Mouse (Mus musculus) heart, postnatal 14 days (tissue): ENCODE results near the gene Rtel1. TPM values are rescaled to one million over a fixed set of nuclear protein-coding genes. Genes with fewer than 3 reads are reported as not detected.

ENCODE experiments used
- DNase-seq, 2 experiments: peaks; one replicate each; pipeline ENCODE4 v3.0.0; 2021 to 2022
- intact Hi-C: fragments of 180-260 bp; cut with DNase I; formaldehyde crosslinking; loops from one replicate; pipeline ENCODE4 v1.15.1; 2025
- total RNA-seq, 2 experiments: library from RNA; stranded (reverse); gene quantifications; 2 replicates each; pipeline ENCODE4 v1.2.3; 2021

Rtel1 gene
- total RNA-seq, 2 experiments from 2014 or later: 15.8 to 18.5 TPM

DNA sequence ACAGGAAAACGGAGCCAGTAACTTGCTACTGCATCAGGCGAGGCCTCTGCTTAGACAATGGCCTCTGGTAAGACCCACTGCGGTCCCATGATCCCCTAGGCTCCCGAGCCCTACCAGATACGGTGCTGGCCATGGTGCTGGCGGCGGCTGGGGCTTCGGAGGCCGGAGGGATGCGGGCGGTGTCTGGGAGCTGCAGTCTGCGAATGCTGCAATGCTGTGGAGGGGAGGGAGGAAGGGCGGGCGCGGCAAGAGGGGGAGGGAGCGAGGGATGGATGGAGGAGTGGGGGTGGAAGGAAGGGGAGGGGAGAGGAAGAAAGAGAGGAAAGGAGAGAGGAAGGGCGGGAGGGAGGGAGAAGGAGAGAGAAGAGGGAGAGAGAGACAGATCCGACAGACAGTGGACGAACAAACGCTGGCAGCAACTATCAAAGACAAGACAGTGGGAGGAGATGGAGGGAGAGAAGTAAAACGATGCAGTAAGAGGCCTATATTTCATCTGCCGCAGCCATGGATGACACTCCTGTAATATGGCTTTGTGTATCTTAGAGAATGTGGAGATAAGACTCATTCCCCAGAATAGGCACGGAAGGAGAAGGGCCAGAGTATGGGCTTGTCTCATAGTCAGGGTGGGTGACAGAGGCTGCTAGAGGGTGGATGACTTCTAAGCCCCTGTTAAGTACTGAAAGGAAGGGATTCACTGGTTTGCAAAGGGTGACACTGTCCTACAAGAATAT, 5.3 kb upstream of the Rtel1 start, which contains the start of gene Stmn3:
Gene Stmn3 (minus strand): TSS at position 421 of the 731 bp plus-strand sequence.
- intact Hi-C loops: no loop called here
- DNase-seq: peak; percentile 61 to 77

DNA sequence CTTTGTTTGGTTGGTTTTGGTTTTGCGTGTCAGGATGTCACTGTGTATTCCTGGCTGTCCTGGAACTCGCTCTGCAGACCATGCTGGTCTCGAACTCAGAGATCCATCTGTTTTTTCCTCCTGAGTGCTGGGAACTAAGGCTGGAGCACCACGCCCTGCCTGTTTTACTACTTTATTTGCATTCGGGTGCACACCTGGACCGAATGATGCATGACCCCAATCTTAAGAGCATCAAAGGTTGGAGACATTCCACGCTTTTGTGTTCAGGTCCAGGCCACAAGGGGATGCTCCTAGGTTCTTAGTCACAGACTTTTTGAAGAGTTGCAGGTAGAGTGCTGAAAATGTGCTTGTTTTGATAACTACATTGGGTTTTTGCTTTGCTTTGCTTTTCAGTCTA, 562 bp downstream of the Rtel1 start:
- intact Hi-C loops: no loop called here
- no peak for DNase-seq

DNA sequence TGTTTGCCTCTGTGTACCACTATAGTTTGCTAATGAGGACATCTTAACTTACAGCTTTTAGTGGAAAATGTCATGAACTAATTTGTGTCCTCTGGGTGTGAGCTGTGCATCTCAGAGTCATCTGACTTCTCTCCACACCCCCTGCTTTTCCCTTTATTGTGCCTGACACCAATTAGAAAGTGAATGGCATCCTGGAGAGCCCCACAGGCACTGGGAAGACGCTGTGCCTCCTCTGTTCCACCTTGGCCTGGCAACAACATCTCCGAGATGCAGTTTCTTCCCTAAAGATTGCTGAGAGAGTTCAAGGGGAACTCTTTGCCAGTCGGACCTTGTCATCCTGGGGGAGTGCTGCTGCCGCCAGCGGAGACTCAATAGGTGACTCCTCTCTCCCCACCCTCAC, 2.6 kb downstream of the Rtel1 start:
- no peak for DNase-seq
- intact Hi-C loops: no loop called here

DNA sequence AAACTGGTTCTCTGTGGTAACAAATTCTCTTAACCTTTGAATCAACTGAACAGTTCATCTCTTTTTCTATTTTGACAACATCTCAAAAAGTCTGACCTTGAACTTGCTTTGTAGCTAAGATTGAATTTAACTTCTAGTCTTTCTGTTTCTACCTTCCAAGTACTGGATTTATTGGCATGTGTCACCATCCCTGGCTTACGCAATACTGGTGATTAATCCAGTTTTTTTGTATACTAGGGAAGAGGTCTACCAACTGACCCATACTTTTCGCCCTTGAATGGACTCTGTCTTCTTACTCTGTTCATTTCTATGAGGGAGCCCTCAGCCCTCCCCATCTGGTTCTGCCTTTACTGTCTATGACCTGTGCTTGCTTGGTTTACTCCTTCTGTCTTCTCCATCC, 6.6 kb downstream of the Rtel1 start:
- intact Hi-C loops: no loop called here
- DNase-seq: no peak

DNA sequence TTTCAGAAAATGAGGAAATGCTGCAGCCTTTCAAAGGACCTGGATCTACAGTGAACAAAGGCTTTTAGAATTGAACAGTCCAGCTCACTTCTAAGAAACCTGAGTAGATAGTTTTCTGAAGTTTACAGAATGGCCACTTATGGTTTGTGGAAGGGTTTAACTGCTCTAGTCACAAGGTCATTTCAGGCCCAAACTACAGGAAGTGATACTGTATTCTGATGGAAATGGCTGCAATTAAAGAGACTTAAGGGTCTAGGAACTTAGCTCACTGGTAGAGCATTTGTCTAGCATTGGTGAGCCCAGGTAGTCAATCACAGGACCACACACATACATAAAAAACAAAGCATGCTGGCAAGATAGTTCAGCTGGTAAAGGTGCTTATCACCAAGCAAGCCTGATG, 13.0 kb downstream of the Rtel1 start:
- no peak for DNase-seq
- intact Hi-C loops: no loop called here

DNA sequence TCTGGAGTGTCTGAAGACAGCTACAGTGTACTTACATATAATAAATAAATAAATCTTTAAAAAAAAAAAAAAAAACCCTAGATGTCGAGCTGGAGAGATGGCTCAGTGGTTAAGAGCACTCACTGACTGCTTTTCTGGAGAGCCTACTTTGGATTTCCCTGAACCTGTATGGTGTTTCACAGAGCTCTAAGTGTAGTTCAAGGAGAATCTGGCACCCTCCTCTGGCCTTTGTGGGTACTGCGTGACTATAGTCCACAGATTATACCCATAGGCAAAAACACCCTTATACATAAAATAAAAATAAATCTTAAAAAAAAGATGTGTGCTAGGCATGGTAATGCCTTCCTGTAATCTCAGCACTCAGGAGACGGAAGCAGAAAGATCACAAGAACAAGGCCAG, 14.5 kb downstream of the Rtel1 start:
- peak; percentile 63 to 76 for DNase-seq
- intact Hi-C loops: loop anchor here (1.0 kb wide), 1 partner anchor 148 kb away; no protein-coding TSS in a partner anchor

DNA sequence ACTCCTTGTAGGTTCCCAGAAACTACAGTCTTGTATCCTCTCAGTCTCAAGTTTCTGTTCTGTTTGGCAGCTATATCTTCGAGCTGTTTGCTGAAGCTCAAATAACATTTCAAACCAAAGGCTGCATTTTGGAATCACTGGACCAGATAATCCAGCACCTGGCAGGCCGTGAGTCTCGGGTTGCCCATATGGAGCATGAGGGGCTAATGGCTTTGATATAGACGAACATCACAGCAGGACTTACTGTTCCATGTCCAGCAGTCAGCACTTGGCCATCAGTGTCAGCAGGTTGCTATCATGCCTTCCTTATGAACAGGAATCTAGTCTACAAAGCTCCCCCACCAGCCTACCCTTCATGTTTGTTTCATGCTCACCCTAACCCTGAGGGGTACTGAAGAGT, 20.9 kb downstream of the Rtel1 start:
- no peak for DNase-seq
- intact Hi-C loops: no loop called here

DNA sequence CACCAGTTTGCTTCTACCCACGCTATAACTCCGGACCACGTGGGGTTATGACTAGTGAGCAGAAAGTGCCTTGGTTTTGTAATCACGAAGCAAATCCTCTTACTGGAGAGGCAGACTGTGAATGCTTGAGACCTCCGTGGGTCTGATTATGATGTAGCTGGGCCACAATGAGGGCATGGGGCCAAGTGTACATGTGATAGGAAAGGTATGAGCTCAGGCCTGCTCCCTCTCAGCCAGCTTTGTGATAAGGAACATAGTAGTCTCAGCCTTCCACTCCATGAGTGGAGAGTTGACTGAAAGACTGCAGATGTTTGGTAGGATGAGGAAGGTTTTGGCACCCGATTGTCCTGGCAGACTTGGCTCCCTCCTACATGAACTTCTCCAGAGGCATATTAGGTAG, 23.2 kb downstream of the Rtel1 start:
- peak; percentile 33 to 59 for DNase-seq
- intact Hi-C loops: no loop called here

DNA sequence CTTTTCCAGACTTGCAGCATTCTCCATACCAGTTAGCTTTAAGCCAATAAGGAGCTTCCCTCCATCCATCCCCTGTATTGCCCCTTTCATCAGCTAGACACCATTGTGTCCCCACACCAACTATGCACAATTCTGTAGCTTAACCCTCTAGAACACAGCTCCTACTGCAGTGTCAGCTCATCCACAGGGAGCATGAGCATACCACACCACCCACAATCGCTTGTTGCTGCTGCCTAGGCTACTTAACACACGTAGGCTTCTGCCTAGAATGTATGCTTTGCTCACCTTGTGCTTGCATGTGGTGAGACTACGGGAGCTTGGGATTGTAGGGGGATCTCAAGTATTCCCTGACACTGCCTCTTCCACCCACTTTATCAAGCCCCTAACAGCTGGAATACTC, 37.2 kb downstream of the Rtel1 start:
- DNase-seq: no peak
- intact Hi-C loops: loop anchor here (10.0 kb wide), 1 partner anchor 372 kb away; the partner anchor contains the start of gene Col20a1

DNA sequence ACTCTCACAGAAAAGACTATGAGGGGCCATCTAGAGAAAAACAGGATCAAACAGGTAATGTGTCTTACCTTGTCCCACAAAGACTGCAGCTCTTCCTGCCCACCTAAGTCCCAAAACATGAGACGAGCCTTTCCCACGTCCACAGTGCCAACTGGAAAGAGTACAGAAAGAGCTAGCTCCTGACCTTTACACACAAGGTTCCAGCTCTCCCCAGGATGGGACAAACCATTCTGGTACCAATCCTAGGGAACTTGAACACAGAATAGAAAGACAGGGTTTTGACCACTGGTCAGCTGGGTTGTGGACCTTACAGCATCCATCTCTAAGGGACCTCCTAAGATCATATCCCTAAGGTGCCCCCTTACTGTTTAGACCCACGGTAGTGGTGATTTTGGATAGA, 44.4 kb downstream of the Rtel1 start:
- intact Hi-C loops: no loop called here
- DNase-seq: no peak

DNA sequence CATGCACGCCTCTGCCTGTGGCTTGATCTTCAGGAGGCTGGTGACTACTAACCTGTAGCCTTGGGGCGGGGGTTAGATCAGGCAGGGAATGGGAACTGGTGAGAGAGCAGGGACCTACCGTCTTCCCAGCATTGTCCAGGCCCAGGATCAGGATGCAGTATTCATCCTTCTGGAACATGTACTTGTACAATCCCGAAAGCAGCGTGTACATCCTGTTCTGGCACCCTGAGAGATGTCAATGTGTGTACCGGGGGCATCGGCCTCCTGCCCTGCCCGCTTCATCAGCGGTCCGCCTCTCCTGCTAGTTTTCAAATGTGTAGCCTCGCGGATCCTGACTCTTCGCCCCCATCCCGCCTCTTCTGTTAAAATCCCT, 44.9 kb downstream of the Rtel1 start:
- intact Hi-C loops: no loop called here
- no peak for DNase-seq

DNA sequence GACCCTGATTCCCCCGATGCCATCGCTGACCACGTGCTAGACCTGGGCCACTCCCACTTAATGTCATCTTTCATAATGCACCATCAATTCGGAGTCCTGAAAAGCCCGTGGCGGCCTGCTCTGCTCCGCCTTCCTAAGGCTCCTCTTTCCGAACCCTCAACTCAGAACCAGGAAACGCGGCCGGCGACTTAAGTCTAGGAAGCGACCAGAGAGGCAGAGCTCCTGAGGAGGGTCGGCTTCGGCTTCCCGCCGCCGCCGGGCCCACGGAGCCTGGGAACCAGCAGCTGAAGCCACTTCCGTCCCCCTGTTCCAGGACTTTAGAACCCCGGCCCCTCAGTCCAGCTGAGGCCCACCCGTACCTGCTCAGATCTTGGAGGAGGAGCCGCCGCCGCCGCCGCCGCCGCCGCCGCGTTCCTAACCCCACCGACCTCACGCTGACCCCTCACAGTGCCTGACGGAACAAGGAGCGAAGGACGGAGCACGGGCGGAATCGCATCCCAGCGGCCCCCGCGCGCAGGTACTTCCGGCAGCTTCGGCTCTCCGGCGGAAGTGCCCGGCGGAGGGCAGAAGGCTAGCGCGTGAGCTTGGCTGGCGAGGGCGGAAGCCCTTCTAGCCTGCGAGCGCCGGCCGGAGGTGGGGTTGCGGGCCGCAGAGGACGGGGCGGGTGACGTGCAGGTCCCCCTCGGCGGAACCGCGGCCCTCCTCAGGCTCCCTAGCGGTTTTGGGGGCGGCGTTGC, 45.5 kb downstream of the Rtel1 start, which contains the start of the genes Zgpat and Arfrp1:
Gene Zgpat (plus strand): TSS at position 69 of the 737 bp plus-strand sequence.
Gene Arfrp1 (minus strand): TSS at position 545 of the 737 bp plus-strand sequence.
- intact Hi-C loops: no loop called here
- DNase-seq: peak; percentile 90 to 92

DNA sequence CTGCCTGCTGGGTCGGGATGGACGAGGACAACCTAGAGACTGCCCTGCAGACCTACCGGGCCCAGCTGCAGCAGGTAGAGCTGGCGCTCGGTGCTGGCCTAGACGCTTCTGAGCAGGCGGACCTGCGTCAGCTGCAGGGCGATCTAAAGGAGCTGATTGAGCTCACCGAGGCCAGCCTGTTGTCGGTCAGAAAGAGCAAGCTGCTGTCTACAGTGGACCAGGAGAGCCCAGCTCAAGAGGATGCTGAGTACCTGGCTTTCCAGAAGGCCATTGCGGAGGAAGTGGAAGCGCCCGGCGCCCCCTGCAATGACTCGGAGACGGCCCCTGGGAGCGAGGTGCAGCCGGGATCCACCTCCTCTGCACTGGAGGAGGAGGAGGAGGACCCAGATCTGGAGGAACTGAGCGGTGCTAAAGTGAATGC, 46.1 kb downstream of the Rtel1 start:
- DNase-seq: no peak
- intact Hi-C loops: no loop called here

DNA sequence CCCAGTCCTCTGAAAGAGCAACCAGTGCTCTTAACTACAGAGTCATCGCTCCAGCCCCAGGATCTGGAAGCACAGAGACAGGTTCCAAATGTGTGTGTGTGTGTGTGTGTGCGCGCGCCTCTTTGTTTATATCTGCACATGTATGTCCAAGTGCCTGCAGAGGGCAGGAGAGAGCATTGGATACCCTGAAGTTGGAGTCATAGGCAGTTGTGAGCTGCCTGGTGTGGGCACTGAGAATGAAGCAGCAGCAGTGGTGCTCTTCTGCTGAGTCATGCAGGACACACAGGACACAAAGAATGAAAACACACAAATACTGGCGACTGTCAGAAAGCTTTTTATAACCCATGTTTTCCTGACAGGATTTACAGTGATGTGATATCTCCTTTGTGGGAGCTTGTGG, 50.5 kb downstream of the Rtel1 start:
- DNase-seq: no peak

DNA sequence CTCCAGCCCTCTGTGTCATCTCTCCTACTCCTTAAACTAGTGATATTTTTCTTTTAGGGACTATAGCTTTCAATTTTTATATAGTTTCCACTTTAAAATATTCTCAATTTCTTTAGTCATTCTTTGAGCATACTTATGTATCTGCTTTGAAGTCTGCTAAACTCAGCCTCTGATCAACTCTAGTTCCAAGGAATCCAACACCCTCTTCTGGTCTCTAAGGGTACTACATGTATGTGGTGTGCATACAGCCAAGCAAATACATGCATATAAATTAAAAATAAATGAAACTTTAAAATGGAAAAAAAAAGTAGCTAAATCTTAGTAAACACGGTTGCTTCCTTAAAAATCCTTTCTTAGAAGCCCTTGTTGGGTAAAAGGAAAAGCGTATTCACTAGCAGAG, 56.2 kb downstream of the Rtel1 start:
- intact Hi-C loops: no loop called here
- no peak for DNase-seq

More for the DNA sequence above, 50.5 kb downstream of the Rtel1 start:
- intact Hi-C loops: no loop called here

DNA sequence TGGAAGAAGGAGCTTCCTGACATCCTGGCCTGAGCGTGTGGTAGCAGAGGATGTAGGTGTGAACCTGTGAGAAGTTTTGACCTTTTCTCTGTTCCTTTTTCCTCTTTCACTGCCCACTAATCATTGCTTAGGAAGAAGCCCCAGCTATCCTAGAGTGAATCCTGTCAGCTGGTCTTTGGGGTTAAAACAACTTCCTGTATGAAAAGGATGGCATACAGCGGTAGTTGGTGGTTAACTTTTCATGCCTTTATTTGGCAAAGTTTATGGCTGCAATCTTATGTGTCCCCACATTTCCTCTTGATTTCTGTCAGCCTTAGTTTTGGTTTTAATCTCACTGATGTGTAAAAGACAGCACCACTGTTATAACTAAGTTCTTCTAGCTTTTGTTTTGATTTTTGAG, 57.7 kb downstream of the Rtel1 start:
- DNase-seq: no peak
- intact Hi-C loops: no loop called here

DNA sequence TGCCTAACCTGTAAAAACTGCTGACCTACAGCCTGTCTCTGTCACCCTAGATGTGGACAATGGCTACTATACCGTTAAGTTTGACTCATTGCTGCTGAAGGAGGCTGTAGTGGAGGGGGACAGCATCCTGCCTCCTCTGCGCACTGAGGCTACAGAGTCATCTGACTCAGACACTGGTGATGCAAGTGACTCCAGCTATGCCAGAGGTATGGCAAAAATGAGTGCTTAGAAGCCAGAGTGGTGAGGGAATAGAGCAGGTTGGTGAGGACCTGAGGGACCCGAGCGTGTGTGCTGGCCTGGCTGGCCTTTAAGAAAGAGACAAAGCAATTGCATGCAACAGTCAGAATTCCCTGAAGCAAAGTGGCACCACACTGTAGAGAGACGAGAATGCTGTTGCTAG, 59.2 kb downstream of the Rtel1 start:
- intact Hi-C loops: no loop called here
- no peak for DNase-seq

DNA sequence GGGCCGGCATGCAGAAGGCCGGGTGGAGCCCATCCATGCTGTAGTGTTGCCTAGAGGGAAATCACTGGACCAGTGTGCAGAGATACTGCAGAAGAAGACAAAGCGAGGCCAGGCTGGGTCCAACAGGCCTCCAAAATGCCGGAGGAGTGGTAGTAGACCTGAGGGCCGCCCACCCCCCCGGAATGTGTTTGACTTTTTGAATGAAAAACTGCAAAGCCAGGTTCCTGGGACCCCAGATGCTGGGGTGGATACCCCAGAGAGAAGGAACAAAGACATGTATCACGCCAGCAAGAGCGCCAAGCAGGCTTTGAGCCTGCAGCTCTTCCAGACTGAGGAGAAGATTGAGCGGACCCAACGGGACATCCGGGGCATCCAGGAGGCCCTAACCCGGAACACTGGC, 60.2 kb downstream of the Rtel1 start, which contains the start of gene Lime1:
Gene Lime1 (plus strand): TSS at position 301 of the 400 bp plus-strand sequence.
- no peak for DNase-seq
- intact Hi-C loops: no loop called here

DNA sequence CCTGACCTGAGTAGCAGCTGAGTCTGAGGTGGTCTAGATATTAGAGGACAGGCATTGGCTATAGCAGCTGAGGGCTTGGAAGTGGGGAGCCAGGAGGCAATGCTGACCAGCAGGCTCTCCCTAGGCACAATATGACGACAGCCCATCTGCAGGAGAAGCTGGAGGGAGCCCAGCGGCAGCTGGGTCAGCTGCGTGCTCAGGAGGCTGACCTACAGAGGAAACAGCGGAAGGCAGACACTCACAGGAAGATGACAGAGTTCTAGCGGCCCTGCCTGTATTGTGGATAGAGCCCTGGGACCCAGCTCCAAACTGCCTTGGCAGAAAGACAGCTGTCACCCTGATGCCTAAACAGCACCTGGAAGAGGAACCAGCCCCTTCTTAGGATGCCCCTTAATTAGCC, 60.7 kb downstream of the Rtel1 start:
- intact Hi-C loops: no loop called here
- no peak for DNase-seq

DNA sequence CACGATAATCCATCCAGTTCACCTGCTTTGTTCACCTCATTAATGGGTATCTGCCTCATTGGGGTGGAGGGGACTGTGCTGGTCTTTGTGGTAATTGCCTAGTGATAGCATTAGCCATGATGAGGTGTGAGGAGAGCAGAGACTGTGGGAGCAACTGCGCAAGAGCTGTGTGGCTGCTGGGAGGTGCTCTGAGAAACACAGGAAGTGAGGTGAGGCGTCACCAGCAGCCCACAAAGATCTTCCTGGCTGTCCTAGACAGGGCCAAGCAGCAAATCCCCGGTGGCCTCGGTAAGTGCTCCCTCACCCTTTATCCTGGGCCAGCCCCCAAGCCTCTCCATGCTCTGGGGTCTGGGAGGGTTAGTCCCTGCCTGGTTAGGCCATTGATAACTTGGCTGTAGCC, 61.6 kb downstream of the Rtel1 start:
- no peak for DNase-seq
- intact Hi-C loops: no loop called here

DNA sequence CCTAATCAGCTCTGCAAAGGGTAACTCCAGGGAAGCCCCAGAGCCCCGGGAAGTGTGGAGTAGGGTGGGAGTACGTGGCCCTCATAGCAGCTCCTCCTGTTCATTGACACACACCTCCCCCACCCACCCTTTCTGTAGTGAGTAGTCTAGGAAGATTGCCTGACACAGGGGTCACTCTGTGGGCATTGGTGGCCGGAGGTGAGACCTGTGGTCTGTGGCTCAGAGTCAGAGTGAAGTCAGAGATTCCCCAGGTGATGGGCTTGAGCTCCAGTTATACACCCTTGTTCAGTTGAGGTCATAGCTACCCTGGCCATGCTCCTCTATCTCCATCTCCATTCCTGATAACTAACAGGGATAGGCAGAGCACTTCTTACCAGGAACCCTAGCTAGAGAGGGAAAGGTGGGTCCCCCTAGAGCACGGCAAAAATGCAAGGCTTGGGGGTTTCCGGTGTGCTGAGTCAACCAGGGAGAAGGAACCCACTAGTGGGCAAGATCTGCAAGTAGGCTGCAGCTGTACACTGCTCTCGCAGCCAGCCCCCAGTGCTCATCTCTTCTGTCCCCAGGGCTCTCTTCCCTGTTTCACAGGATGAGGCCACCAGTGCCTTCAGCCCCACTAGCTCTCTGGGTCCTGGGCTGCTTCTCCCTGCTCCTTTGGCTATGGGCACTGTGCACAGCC, 62.2 kb downstream of the Rtel1 start:
- DNase-seq: no peak
- intact Hi-C loops: no loop called here
